Mouse (Mus musculus): ENCODE measurements around the gene Plscr1.

The Plscr1 gene

GRCm38 (mm10) chr9:92301213-92301612 lies 51.7 kb downstream of the Plscr1 start:
- no peak for DNase-seq (ENCODE audit: low spot score in 2 of 2)

GRCm38 (mm10) chr9:92305075-92305474 lies 55.5 kb downstream of the Plscr1 start:
- DNase-seq (ENCODE audit: low spot score in 2 of 2): no peak

GRCm38 (mm10) chr9:92305620-92306220 lies 56.2 kb downstream of the Plscr1 start:
- no peak for DNase-seq (ENCODE audit: low spot score in 2 of 2)

- no peak for DNase-seq (ENCODE audit: low spot score in 2 of 2)
Measured at GRCm38 (mm10) chr9:92309077-92309476, 59.5 kb downstream of the Plscr1 start, which contains the start of gene 1700057G04Rik. TSS of gene 1700057G04Rik (plus strand) at chr9:92309377.

- DNase-seq (ENCODE audit: low spot score in 2 of 2): no peak
Measured at GRCm38 (mm10) chr9:92316791-92317190, 67.2 kb downstream of the Plscr1 start.

Measured in spleen, postnatal 14 days (tissue).